ENCODE assay signal across 13 mouse cellular contexts in the genomic region with DNA sequence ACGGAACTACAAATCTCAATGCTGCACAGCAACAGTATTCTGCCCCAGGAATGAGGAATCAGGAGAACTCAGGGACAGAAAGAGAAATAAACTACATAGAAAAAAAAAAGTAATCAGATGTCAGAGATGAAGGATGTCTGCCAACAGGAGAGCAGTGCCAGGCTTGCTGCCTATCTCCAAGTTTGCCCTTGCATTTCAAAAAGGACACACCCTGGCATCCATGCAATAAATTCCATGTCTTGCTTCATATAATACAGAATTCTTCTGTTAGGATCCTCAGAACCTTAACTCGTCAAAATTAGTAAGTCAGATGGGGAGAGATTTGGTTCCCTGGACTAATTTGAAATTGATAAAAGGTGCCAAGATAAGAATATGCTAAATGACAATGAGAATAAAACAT.
"Had no signal": no experiment of that assay in that cellular context is flagged by ENCODE, and none has a peak within 500 bp of the region (broad histone marks: within the 10 kb centered on the region; RNA-seq: fewer than 3 reads in every experiment).

No protein-coding gene starts in this region.

- H3K36me3 ChIP-seq: limb, embryonic 13.5 days; midbrain, embryonic 15.5 days; neural tube, embryonic 13.5 days had no signal

- H3K4me2 ChIP-seq: limb, embryonic 13.5 days; midbrain, embryonic 11.5 days; midbrain, embryonic 15.5 days; neural tube, embryonic 13.5 days had no signal

- H3K27me3 ChIP-seq: limb, embryonic 13.5 days; midbrain, embryonic 15.5 days; neural tube, embryonic 13.5 days had no signal

- H3K4me1 ChIP-seq: limb, embryonic 13.5 days; midbrain, embryonic 15.5 days; neural tube, embryonic 13.5 days had no signal

- ATAC-seq: midbrain, embryonic 15.5 days had no signal

- H3K4me3 ChIP-seq: limb, embryonic 13.5 days; midbrain, embryonic 15.5 days; neural tube, embryonic 13.5 days had no signal

- H3K9me3 ChIP-seq: limb, embryonic 13.5 days; midbrain, embryonic 15.5 days; neural tube, embryonic 13.5 days had no signal

- H3K27ac ChIP-seq: limb, embryonic 13.5 days; liver, embryonic 14.5 days; midbrain, embryonic 15.5 days; neural tube, embryonic 13.5 days had no signal

- H3K9ac ChIP-seq: limb, embryonic 13.5 days; liver, embryonic 14.5 days; midbrain, embryonic 15.5 days; neural tube, embryonic 13.5 days had no signal

- DNase-seq: kidney, postnatal 25 days; left cerebral cortex, postnatal 4 days; lung, adult 18-20 months; retina, postnatal 1 day; right cerebral cortex, postnatal 4 days; spleen, adult 18-20 months; thymus, adult 2 months; thymus, postnatal 25 days had no signal
